Mouse (Mus musculus) monocyte, adult 5-6 weeks (primary cell): Measurements from ENCODE around the gene Senp2. TPM values are rescaled to one million over a fixed set of nuclear protein-coding genes. Genes with fewer than 3 reads are reported as not detected.

ENCODE experiments used
- ATAC-seq: fragments of 153-309, 156-312 bp; replicated peaks from 2 replicates; pipeline ENCODE4 v1.8.0; 2017; ENCODE audit warnings: mild to moderate bottlenecking; ENCODE audit not compliant: low TSS enrichment, insufficient number of reproducible peaks, severe bottlenecking, poor library complexity, low FRiP score
- total RNA-seq: library from RNA; stranded (forward); fragments of 200-1000, 200-491, 200-594 nt; gene quantifications from 3 replicates; pipeline ENCODE4 v1.2.3, GENCODE M21; 2017

Gene Senp2
- total RNA-seq, 1 experiment from 2014 or later = 39.0 TPM

DNA sequence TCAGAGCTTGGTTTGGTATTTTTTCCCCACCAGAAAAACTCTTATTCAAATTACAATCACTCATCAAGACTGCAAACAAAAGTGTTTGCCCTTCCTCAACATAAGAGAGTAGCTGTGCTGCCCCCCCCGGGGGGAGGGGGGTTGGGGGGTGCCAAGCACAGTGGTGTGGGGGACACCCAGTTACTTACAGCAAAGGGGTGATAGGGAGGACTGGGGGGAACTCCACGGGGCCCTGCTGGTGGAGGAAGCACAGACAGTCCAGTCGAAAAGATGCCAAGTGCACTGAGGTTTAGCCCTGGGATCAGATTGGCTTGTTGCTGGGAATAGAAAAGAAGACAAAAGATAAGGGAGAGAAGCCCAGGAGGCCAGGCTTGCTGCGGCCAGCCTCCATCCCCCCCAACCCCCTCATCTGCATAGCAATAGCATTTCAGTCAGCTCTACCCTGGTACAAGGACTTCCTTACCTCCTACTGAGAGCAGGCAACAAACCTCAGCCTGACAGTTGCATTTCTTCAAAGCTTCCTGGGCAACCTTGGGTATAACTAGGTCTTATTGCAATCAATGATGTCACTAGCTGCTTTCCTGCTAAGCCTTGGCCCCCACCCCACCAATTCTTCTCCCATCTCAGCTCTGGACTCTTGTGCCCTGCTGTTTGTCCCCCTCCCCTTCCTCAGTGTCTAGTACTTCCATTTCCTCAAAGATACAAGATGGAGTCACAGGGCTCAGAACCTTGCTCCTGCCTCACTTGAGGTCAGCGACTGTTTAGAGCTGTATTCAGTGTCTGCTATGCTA is 66.7 kb downstream of the Senp2 start:
- ATAC-seq = no peak

DNA sequence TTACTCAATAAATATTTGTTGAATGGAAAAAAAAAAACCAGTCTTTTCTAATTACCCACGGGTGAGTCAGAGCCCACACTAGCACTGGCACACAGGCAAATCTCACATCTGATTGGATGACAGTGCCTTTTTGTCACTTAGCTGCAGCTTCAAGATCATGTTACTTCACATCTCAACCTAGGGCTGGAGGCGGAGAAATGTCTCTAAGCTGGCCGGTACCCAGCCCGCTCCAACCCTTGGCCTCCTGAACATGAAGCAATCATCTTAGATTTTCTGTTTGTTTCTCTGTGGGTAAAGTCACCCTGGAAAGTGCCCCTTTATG is 67.3 kb downstream of the Senp2 start:
- ATAC-seq = no peak

DNA sequence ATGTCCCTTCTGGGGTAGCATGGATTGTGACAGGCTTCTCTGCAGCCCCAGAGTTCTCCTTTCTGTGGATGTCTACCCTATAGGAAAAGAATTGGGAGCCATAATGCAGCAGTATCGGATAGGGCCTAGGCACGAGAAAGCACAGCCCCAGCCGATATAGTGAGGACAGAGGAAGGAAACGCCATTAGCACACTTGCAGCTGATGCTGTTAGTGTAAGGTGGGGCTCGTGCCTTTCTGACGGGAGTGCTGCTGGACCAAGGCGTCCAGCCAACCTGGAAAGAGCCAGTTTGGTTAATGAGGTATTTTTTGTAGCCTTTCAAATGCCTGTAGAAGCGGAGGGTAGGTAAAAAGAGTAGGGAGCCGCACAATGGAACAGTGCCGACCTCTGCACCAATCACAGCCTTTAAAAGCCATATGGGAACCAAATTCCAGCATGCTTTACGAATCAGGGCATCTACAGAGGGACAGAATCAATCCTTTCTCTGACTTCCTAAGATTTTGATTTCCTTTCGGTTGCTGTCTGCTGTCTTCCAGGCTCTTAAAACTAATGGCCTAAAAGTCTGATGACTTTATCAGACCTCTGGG is 70.9 kb downstream of the Senp2 start:
- ATAC-seq = no peak

DNA sequence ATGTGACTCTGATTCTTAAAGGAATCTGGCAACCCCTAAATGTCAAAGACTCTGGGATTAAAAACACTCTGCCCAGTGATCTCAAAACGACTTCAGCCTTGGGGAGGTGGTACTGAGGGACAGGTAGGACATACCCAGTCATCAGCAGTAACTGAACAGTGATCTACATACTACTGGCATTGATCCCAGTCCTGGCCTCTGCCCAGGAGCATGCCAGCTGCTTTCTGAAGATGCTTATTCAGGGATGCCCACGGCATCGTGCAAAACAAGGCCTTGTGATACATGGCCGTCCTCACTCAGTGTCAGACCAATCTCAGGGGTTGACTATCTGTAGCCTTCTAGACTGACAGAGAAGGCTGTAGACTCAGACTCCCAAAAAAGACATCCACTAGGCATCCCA is 76.1 kb downstream of the Senp2 start:
- ATAC-seq = no peak

DNA sequence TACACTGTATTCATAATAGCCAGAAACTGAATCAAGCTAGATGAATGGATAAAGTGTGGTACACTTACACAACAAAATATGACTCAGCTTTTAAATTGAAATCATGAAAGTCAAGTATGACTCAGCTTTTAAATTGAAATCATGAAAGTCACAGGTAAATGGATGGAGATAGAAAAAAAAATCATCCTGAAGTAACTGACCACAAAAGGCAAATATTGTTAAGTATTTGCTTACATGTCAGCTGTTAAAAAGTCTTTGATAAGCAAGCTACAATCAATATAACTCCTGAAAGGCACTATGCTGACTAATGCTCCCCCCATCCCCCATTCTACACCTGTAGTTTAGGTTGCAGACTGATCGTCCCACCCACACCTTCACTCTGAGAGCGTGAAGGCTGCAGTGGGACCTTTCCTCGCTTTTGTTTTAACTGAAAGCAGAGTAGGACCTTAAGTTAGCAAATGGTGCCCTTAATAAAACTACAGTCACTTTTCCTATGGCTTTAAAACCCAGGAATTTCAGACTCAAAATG is 82.0 kb downstream of the Senp2 start:
- no peak for ATAC-seq

DNA sequence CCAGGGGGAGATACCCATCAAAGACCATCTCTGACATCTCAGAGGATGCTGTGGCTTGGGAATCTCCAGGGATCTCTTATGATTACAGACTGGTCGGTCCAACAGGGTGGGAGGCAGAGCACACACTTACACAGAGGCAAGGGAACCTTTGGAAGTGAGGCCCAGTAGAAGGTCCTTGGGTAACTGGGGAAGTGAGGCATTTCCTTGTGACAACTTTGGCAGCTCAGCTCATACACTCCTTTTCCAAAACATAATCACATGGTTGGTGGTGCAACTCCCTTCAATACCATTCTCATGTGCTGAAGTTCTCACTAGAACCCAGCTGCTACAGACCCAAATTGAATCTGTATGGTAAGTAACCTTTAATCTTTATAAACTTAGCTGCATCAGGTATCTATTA is 86.5 kb downstream of the Senp2 start:
- no peak for ATAC-seq

DNA sequence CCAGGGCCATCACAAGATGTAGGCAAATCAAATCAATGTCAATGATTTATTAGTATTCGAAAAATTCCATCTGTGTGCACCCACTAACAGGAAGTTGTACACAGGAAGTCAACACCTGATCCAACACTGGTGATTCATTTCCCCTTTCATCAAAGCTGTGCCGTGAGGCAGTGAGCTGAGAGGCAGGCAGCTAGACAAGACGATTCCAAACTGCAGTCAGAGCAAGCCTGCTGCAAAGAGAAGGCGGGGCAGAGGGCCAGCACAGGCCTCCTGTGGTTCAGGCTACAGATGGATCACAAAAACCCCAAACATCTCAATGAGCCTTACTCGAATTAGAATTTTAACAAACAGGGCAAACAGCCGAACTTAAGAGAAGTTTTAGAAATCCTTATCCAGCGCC is 88.4 kb downstream of the Senp2 start:
- ATAC-seq = no peak

Other genes starting within 250 kb of the Senp2 start
- gene Ehhadh, start 221.7 kb upstream of the Senp2 start, total RNA-seq = 1.8 to 3.1 TPM (median 2.7 TPM) in 3 replicates
- gene Map3k13, start 215.1 kb upstream of the Senp2 start, total RNA-seq = 0.11 to 0.29 TPM in 2 of 3 replicates, not detected in the other
- gene Tmem41a, start 61.9 kb upstream of the Senp2 start, total RNA-seq = 0.48 to 2.4 TPM in 2 of 3 replicates, not detected in the other
- not detected in 3 replicates for gene Liph, start 13.8 kb upstream of the Senp2 start, total RNA-seq
- 0.10 TPM in 1 of 3 replicates, not detected in the others for gene Igf2bp2, start 153.8 kb downstream of the Senp2 start, total RNA-seq